Mouse (Mus musculus): ENCODE measurements at regions not wholly inside any gene's neighbourhood (a gene's known extent, or its start where the extent isn't known, plus 50 kb on each side); places are given as distances from the start of the nearest gene placed in this dataset.
A peak's percentile ranks its signal among the peaks of the same experiment; 100 is the strongest.

DNA sequence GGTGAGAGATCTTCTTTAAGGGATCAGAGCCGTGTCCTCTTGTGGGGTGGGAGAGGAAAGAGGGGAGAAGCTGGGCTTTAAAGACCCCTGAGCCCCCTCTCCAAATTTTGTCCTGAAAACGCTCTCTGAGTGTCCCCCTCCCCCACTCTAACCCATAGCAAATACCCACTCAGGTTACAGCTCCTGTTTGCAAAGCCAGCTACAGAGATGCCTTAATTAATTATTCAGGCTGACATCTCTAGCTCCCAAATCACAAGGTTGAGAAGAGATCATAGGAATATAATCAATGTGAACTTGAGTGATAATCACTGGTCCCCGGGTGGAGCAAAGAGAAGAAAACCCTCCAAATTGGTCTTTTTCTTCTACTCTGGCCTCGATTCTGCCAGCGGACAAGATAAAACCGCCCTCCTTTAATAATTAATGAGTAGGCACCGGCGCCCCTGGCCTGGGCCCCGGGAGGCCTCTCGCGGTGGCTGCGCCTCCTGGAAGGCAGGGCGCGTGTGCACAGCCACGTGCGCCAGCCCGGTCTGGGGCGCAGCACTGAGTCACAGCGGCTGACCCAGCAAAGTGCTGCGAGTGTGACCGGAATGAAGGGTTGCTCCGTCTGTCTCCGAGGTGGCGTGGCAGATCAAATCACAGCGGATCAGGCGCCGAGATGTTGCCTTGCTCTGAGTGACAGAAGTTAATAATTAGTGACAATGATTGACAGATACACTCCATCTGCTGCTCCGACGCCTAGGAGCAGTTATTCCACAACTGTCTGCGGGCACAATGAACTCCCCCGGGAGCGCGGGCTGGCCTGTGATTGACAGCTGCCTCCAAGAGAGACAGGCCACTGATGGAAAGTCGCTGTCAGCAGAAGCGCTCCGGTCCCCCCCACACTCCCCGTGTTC, 72.7 kb upstream of the 4930535I16Rik start:
- DNase-seq (ENCODE audit: low spot score): peak; percentile 64

All from yolk sac, embryonic 10.5 days (tissue).